Mouse (Mus musculus): ENCODE measurements around the gene Dtnb.

The Dtnb gene

GRCm38 (mm10) chr12:3732623-3733265 is 160.6 kb downstream of the Dtnb start:
- DNase-seq (ENCODE audit: low read depth, low spot score) = no peak

GRCm38 (mm10) chr12:3733328-3733727 is 161.1 kb downstream of the Dtnb start:
- no peak for DNase-seq (ENCODE audit: low read depth, low spot score)

GRCm38 (mm10) chr12:3737009-3737408 is 164.8 kb downstream of the Dtnb start:
- no peak for DNase-seq (ENCODE audit: low read depth, low spot score)

DNA sequence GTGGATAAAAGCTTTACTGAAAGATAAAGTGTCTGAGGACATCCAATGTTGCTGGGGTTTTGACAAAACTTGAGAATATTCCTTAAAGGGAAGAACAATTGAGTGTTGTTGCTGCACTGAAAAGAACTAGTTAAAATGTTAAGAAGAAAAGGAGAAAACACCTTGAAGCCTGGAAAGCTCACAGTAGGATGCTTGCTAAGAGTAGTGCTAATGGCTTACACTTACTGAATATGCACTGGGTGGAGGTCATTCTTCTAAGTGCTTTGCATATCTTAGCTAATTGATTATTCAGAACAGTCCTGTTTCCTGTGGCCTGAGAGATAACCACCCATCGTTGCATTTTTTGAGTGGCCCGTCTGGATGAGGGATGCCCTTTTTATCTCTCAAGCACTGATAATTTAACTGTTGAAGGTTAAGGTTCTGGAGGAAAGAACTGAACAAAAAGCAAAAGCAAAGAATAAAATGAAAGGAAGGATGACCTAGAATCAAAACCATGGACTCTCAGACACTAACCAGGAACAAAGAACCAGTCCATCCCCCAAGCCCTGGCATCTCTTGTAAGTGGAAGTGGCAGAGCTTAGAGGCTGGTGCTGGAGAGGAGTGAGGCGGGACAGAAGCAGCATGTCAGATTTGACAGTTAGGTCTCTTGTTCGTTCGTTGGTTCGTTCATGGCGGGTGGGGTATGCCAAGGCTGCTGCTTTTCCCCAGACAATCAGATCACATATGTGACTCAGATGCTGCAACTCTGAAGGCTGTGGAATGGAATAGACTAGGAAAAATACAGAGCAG is 166.8 kb downstream of the Dtnb start:
- no peak for DNase-seq (ENCODE audit: low read depth, low spot score)

- DNase-seq (ENCODE audit: low read depth, low spot score) = no peak
Observed at GRCm38 (mm10) chr12:3739749-3740704, 167.8 kb downstream of the Dtnb start.

GRCm38 (mm10) chr12:3740705-3741081 is 168.5 kb downstream of the Dtnb start:
- no peak for DNase-seq (ENCODE audit: low read depth, low spot score)

GRCm38 (mm10) chr12:3745432-3746105 is 173.4 kb downstream of the Dtnb start:
- DNase-seq (ENCODE audit: low read depth, low spot score) = no peak

DNA sequence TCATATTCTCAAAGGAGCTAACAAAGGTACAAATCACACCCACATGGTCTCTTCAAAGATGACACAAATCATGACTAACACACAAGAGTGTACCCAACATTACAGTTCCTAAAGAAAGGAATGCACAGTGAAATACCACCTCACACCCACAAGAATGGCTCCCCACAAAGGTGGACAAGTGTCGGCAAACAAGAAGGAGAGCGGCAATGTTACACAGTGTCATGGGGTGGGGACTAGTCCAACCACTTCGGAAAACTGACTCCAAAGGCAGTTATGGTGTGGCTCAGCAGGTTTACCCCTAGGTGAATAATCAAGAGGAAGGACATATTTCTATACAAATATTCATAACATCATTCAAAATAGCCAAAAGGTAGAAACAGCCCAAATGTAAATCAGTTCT is 174.2 kb downstream of the Dtnb start:
- no peak for DNase-seq (ENCODE audit: low read depth, low spot score)

- DNase-seq (ENCODE audit: low read depth, low spot score) = no peak
Observed at GRCm38 (mm10) chr12:3747583-3747982, 175.4 kb downstream of the Dtnb start.

DNA sequence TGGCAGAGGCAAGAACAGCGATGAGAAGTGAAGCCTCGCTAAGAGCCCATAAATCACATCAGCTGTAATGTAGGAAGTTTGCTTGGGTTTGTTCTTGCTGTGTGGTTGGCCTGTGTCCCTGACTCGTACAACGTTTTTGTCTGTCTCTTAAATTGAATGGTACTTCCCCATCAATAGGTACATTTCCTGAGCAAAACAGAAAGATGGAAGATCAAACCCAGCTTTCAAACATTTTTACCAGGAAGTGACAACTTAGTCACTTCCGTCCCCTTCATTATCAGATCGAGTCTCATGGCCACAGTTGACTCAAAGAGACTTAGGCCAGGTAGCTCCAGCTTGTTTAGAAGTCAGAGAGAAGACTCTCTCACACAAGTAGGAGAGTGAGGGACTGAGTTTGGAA is 183.3 kb downstream of the Dtnb start:
- no peak for DNase-seq (ENCODE audit: low read depth, low spot score)

DNA sequence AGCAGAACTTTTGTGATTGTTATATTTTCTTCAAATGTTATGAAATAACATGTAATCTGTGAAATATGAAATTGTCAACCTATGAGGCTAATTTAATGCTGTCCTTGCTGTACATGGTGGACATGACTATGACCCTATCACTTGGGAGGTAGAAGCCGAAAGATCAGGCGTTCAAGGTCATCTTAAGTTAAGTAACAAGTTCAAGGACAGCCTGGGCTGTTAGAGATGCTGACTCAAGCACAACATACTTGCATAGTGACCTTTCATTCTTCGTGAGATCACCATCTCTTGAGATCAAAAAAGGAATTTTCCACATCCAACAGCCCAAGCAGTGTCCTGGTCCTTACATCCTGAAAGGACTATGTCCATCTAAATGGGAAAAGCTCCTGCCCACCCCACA is 184.0 kb downstream of the Dtnb start:
- DNase-seq (ENCODE audit: low read depth, low spot score) = no peak

DNA sequence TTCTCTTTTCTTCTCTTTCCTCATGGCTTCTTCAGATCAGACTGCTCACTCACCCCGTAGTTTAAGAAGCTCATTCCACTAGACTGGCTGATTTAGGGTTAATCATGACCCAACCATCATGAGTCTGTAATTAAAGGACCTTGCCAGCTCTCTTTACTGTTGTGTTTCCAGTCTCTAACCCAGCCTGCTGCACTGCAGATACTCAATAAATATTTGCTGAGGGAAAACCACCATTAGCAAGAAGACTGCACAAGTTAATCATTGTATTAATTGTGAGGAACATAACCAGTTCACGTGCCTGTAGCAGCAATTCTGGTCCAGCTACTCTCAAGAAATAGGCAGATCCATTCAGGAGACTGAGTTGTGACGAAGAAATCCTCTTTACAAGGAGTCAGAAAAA is 185.9 kb downstream of the Dtnb start:
- no peak for DNase-seq (ENCODE audit: low read depth, low spot score)

- no peak for DNase-seq (ENCODE audit: low read depth, low spot score)
Observed at GRCm38 (mm10) chr12:3759419-3759818, 187.2 kb downstream of the Dtnb start.

- no peak for DNase-seq (ENCODE audit: low read depth, low spot score)
Observed at GRCm38 (mm10) chr12:3760876-3761590, 188.9 kb downstream of the Dtnb start.

DNA sequence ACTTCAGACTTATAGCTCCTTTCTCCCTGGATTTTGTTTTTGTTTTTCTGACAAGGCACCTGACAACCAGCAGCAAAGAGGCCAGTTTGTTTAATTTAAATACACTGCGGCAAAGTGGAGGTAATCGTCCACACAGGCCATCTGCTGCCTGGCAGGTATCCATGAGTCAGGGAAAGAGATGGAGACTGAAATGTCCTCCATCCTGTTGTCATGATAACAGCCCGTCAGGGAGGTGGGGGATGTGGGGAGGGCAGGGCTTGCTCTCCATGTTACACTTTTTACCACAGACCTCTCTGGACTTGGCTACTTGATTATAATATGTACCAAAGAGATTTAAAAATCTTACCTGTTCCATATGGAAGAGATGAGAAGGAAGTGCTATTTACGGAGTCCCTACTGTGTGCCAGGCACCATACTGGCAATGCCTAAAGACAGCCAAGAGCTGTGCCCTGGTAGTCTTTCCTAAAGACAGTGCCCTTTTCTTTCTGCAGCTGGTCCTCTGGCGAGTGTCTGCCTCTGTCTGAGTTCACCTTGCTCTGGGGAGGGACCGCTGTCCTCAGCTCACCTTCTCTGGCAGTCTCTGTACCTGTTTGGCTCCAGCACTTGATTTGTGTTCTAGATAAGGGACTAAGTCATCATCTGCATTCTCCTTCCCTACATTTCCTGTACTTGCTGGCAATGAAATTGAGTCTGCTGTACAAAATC is 189.6 kb downstream of the Dtnb start:
- DNase-seq (ENCODE audit: low read depth, low spot score) = no peak

GRCm38 (mm10) chr12:3764191-3764804 is 192.1 kb downstream of the Dtnb start:
- no peak for DNase-seq (ENCODE audit: low read depth, low spot score)

GRCm38 (mm10) chr12:3767360-3767759 is 195.2 kb downstream of the Dtnb start:
- DNase-seq (ENCODE audit: low read depth, low spot score) = no peak

- DNase-seq (ENCODE audit: low read depth, low spot score) = no peak
Observed at GRCm38 (mm10) chr12:3768391-3768790, 196.2 kb downstream of the Dtnb start.

DNA sequence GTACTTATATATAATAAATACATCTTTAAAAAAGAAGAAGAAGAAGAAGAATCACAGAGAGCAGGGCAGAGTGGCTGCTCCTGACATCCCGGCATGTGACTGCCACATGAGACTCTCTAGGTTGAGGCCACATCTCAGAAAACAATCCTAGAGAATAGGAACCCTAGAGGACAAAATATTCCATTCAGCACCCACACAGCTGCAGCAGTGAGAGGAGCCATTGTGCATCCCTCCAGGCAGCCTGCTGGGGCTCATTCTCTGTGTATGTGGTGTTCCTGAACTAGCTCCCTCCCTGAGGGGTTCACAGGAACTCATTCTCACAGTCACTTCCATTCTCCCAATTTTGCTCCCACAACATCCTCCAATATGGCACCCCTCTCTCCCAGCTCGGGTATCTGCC is 198.4 kb downstream of the Dtnb start:
- DNase-seq (ENCODE audit: low read depth, low spot score) = no peak

DNA sequence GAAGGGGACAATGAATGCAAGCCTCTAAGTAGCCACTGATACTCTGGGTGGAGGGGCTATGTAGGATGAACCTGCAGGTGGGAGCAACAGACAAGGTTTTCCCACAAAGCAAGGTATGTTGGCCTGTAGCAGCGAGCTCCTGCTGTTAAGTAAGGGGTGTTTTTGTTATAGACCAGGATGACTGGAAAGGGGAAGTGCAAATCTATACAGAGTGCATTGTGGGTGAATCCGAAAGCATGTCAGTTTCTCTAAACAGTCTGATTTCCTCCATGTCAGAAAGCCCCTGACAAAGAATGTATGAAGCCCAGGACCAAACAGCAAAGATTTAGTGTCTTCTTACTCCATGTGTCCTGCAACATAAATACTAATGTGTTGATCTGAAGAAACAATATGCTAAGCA is 198.9 kb downstream of the Dtnb start:
- DNase-seq (ENCODE audit: low read depth, low spot score) = no peak
